Mouse (Mus musculus) heart, adult 2 months (tissue): Measurements from ENCODE around the gene Ebf1.

Experiments used
- CTCF ChIP-seq: fragments of 200-600 bp; IDR thresholded peaks from 2 replicates; pipeline ENCODE4 v1.8.1; 2022; ENCODE audit warnings: antibody characterized with exemption, mild to moderate bottlenecking, moderate library complexity
- POLR2A ChIP-seq: fragments of 200-500 bp; IDR thresholded peaks from 2 replicates; pipeline ENCODE4 v1.6.1; 2011; ENCODE audit warnings: mild to moderate bottlenecking, low read depth, low read length, control low read depth; ENCODE audit not compliant: insufficient read depth

- TF ChIP-seq CTCF (no peak), POLR2A (no peak)
Measured at GRCm38 (mm10) chr11:44987796-44988195, 370.7 kb downstream of the Ebf1 start.
